Mouse (Mus musculus): Measurements from ENCODE around the gene Wscd2. TPM values are rescaled to one million over a fixed set of nuclear protein-coding genes. Genes with fewer than 3 reads are reported as not detected.

Wscd2 gene
- total and polyA plus RNA-seq, 3 experiments: 0.38 to 0.51 (median 0.39) TPM

DNA sequence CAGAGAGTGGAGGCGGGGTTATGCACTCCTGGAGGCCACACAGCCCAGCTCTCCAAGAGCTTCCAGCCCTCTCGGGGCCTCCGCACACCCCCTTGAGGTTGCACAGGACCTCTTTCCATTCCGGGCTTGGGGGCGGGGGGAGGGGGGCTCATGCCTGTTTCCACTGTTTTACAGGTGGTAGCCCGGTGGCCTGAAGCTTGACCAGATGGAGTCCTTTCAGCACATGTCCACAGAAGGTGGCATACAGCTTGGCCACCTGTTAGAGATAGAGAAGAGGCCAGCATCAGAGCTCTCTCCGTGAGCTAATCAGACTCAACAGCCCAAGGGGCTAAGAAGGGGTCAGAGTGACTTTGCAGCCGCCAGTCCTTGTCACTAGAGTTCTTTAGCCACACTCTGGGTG lies 60.1 kb downstream of the Wscd2 start:
- Histone ChIP-seq H3K4me2 (ENCODE audit: insufficient read depth, low read depth, poor library complexity, severe bottlenecking) (no peak overlapping the region), H3K9ac (ENCODE audit: insufficient read depth, low read depth) (no peak overlapping the region), H3K27me3 (replicated peaks) (peaks cover 66% of the 10 kb centered on the region), H3K79me2 (replicated peaks; ENCODE audit: control insufficient read depth, extremely low read depth, insufficient read depth, poor library complexity, severe bottlenecking) (no peaks in the 10 kb centered on the region), H3K4me3 (replicated peaks in 1 of 3; ENCODE audit: low read depth in 2 of 3, low read length in 2 of 3, poor library complexity in 1 of 3) (no peak overlapping the region), H3K9me3 (replicated peaks; ENCODE audit: low read length) (peaks cover 2% of the 10 kb centered on the region), H3K27ac (ENCODE audit: insufficient read depth, low read depth) (no peak overlapping the region), H3K36me3 (replicated peaks in 1 of 2; ENCODE audit: control insufficient read depth in 1 of 2, insufficient read depth in 1 of 2, low read length in 1 of 2) (no peaks in the 10 kb centered on the region), H3K4me1 (ENCODE audit: control insufficient read depth in 1 of 2, insufficient read depth in 2 of 2) (no peaks in the 10 kb centered on the region)
- in situ Hi-C loops (cut with MboI; ENCODE audit: low pct_ligation_motif_present, low pct_unique_long_range_greater_than_20kb, low sequenced_read_pairs) (no loop called here), dilution Hi-C loops (cut with MboI; ENCODE audit: extremely low pct_ligation_motif_present, extremely low pct_unique_long_range_greater_than_20kb, low sequenced_read_pairs) (no loop called here)
- DNase-seq (ENCODE audit: extremely low read depth): no peak
- TF ChIP-seq KAT2A (IDR thresholded peaks at IDR 0.05; ENCODE audit: insufficient replicate concordance, low read length): no peak
- no peak for TF ChIP-seq RAD21 (IDR thresholded peaks at IDR 0.05; ENCODE audit: low read depth, low read length)
- no peak for TF ChIP-seq MAZ (IDR thresholded peaks at IDR 0.05; ENCODE audit: low read depth, low read length)
- no peak for TF ChIP-seq CHD2 (IDR thresholded peaks at IDR 0.05; ENCODE audit: low read length)
- TF ChIP-seq POLR2A (IDR thresholded peaks at IDR 0.05; ENCODE audit: low read depth, low read length): no peak
- no peak for TF ChIP-seq CTCF (conservative IDR thresholded peaks at IDR 0.05 in 1 of 2, IDR thresholded peaks at IDR 0.05 in 1 of 2; ENCODE audit: low read depth in 2 of 2, low read length in 2 of 2)
- TF ChIP-seq ZC3H11A (IDR thresholded peaks at IDR 0.05; ENCODE audit: low read depth, low read length): no peak
- TF ChIP-seq ELF1 (IDR thresholded peaks at IDR 0.05; ENCODE audit: low read depth, low read length): no peak
- TF ChIP-seq ETS1 (conservative IDR thresholded peaks at IDR 0.05; ENCODE audit: low read depth, low read length): no peak
- no peak for TF ChIP-seq NELFE (IDR thresholded peaks at IDR 0.05; ENCODE audit: low read depth, low read length)
- TF ChIP-seq EP300 (IDR thresholded peaks at IDR 0.05; ENCODE audit: low read length): no peak
- TF ChIP-seq UBTF (IDR thresholded peaks at IDR 0.05; ENCODE audit: low read depth, low read length): no peak
- TF ChIP-seq MYC (IDR thresholded peaks at IDR 0.05; ENCODE audit: low read depth, low read length): no peak

DNA sequence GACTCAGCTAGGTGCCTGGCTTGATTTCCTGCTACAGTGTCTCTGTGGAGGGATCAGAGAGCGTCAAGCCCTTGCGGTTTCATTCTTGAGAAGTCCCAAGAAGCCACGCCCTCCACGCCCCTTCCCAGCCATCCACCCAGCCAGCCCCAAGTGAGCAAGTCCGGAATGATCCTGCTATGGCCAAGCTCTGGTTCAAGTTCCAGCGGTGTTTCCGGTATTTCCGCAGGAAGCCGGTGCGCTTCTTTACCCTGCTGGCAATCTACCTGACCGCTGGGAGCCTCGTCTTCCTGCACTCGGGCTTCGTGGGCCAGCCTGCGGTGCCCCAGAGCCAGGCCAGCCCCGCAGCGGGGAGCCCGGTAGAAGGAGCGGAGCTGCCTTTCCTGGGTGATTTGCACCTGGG lies 60.6 kb downstream of the Wscd2 start:
- TF ChIP-seq MAZ (IDR thresholded peaks at IDR 0.05; ENCODE audit: low read depth, low read length) (no peak), ZC3H11A (IDR thresholded peaks at IDR 0.05; ENCODE audit: low read depth, low read length) (no peak), ZKSCAN1 (IDR thresholded peaks at IDR 0.05; ENCODE audit: borderline replicate concordance, low read depth, low read length) (no peak), MYC (IDR thresholded peaks at IDR 0.05; ENCODE audit: low read depth, low read length) (no peak), RCOR1 (conservative IDR thresholded peaks at IDR 0.05; ENCODE audit: low read depth, low read length) (no peak), GABPA (IDR thresholded peaks at IDR 0.05; ENCODE audit: insufficient replicate concordance, low read depth, low read length) (no peak), POLR2AphosphoS2 (IDR thresholded peaks at IDR 0.05; ENCODE audit: low read depth, low read length) (no peak), NRF1 (IDR thresholded peaks at IDR 0.05; ENCODE audit: low read depth, low read length) (no peak), MAFK (IDR thresholded peaks at IDR 0.05; ENCODE audit: insufficient replicate concordance, low read length) (no peak), BHLHE40 (IDR thresholded peaks at IDR 0.05; ENCODE audit: low read depth, low read length) (no peak), CHD1 (IDR thresholded peaks at IDR 0.05; ENCODE audit: low read depth, low read length) (no peak), CTCF (conservative IDR thresholded peaks at IDR 0.05 in 1 of 2, IDR thresholded peaks at IDR 0.05 in 1 of 2; ENCODE audit: low read depth in 2 of 2, low read length in 2 of 2) (no peak), NELFE (IDR thresholded peaks at IDR 0.05; ENCODE audit: low read depth, low read length) (no peak), USF2 (conservative IDR thresholded peaks at IDR 0.05; ENCODE audit: low read depth, low read length) (no peak)
- H3K9me3 ChIP-seq (replicated peaks; ENCODE audit: low read length): peaks cover 2% of the 10 kb centered on the region
- no peaks in the 10 kb centered on the region for H3K4me1 ChIP-seq (ENCODE audit: control insufficient read depth in 1 of 2, insufficient read depth in 2 of 2)
- dilution Hi-C loops (cut with MboI; ENCODE audit: extremely low pct_ligation_motif_present, extremely low pct_unique_long_range_greater_than_20kb, low sequenced_read_pairs): no loop called here
- peaks cover 67% of the 10 kb centered on the region for H3K27me3 ChIP-seq (replicated peaks)
- H3K36me3 ChIP-seq (replicated peaks in 1 of 2; ENCODE audit: control insufficient read depth in 1 of 2, insufficient read depth in 1 of 2, low read length in 1 of 2): no peaks in the 10 kb centered on the region
- H3K4me3 ChIP-seq (replicated peaks in 1 of 3; ENCODE audit: low read depth in 2 of 3, low read length in 2 of 3, poor library complexity in 1 of 3): no peak overlapping the region
- H3K9ac ChIP-seq (ENCODE audit: insufficient read depth, low read depth): no peak overlapping the region
- no peak overlapping the region for H3K4me2 ChIP-seq (ENCODE audit: insufficient read depth, low read depth, poor library complexity, severe bottlenecking)
- no peak for DNase-seq (ENCODE audit: extremely low read depth)
- in situ Hi-C loops (cut with MboI; ENCODE audit: low pct_ligation_motif_present, low pct_unique_long_range_greater_than_20kb, low sequenced_read_pairs): no loop called here
- no peak overlapping the region for H3K27ac ChIP-seq (ENCODE audit: insufficient read depth, low read depth)
- no peaks in the 10 kb centered on the region for H3K79me2 ChIP-seq (replicated peaks; ENCODE audit: control insufficient read depth, extremely low read depth, insufficient read depth, poor library complexity, severe bottlenecking)

All from CH12.LX (cell line).